Mouse (Mus musculus) liver, adult 2 months (tissue): Measurements from ENCODE around the gene Kcnk3.

Experiments
- CTCF ChIP-seq: fragments of 200-500 bp; IDR thresholded peaks from 2 replicates; pipeline ENCODE4 v1.5.1; 2011; ENCODE audit warnings: low read depth, low read length, control low read depth
- POLR2A ChIP-seq: fragments of 200-500 bp; IDR thresholded peaks from 2 replicates; pipeline ENCODE4 v1.6.1; 2011; ENCODE audit warnings: low read length, control low read depth; ENCODE audit not compliant: insufficient read depth; ENCODE audit errors: extremely low read depth

DNA sequence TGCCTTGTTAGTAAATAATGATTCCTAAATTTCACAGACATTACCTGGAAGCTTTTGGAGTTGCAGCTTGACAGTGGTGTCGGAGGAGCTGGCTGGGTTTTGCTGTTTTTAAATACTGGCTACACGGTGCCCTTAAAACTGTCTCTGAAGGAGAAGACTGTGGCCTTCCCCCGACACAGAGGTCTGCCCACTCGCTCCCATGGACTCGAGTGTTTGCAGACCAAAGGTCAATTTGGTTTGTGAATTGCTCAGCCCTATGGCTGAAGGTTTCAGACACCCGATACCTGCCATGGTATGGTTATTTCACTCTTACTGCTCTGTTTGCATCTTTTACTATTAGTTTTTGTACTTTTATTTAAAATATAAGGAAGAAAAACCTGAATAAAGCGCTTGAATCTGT, 86.0 kb downstream of the Kcnk3 start:
- TF ChIP-seq POLR2A: no peak
- TF ChIP-seq CTCF: no peak
